Mouse (Mus musculus): ENCODE data around the gene Gm15217.

Gm15217 gene

GRCm38 (mm10) chr14:46391621-46392170 lies 12.5 kb downstream of the Gm15217 start:
- no peak for DNase-seq (ENCODE audit: low read depth, low spot score)

GRCm38 (mm10) chr14:46398091-46398695 lies 19.0 kb downstream of the Gm15217 start:
- DNase-seq (ENCODE audit: low read depth, low spot score): no peak

GRCm38 (mm10) chr14:46399925-46400324 lies 20.7 kb downstream of the Gm15217 start:
- DNase-seq (ENCODE audit: low read depth, low spot score): no peak

GRCm38 (mm10) chr14:46408319-46408718 lies 29.1 kb downstream of the Gm15217 start:
- no peak for DNase-seq (ENCODE audit: low read depth, low spot score)

- no peak for DNase-seq (ENCODE audit: low read depth, low spot score)
These were observed 29.8 kb downstream of the Gm15217 start for GRCm38 (mm10) chr14:46409016-46409415.

- DNase-seq (ENCODE audit: low read depth, low spot score): no peak
These were observed 31.4 kb downstream of the Gm15217 start for GRCm38 (mm10) chr14:46410557-46411120.

GRCm38 (mm10) chr14:46412497-46413000 lies 33.3 kb downstream of the Gm15217 start:
- DNase-seq (ENCODE audit: low read depth, low spot score): no peak

- no peak for DNase-seq (ENCODE audit: low read depth, low spot score)
These were observed 39.3 kb downstream of the Gm15217 start for GRCm38 (mm10) chr14:46418371-46419097.

GRCm38 (mm10) chr14:46419269-46419668 lies 40.1 kb downstream of the Gm15217 start:
- no peak for DNase-seq (ENCODE audit: low read depth, low spot score)

GRCm38 (mm10) chr14:46421823-46422222 lies 42.6 kb downstream of the Gm15217 start:
- DNase-seq (ENCODE audit: low read depth, low spot score): no peak

GRCm38 (mm10) chr14:46427251-46427650 lies 48.0 kb downstream of the Gm15217 start:
- no peak for DNase-seq (ENCODE audit: low read depth, low spot score)

- DNase-seq (ENCODE audit: low read depth, low spot score): no peak
These were observed 51.0 kb downstream of the Gm15217 start for GRCm38 (mm10) chr14:46430231-46430630.
